In the genomic region with DNA sequence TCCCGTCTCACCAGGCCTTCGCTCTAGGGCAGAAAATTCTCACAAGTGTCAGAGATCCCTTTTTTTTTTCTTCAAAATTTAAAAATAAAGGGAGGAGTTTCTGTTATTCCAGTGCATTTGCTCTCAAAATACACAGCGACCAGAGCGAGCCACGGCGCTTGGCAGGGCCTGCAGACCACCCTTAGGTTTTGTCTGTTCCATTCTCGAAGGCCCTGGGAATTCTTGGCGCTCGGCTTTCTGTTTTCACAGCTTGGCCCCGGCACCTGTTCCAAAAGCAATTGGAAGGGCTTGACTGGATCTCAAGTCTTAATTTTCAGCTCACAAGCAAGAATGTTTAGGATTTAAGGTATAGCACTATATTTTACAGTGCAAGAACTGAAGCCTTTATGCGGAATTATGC, we compare ENCODE assay signal across 25 mouse cellular contexts. TPM values are rescaled to one million over a fixed set of nuclear protein-coding genes. Genes with fewer than 3 reads are reported as not detected.
DNase-seq lines count a peak whose midpoint lies in the region; ATAC-seq and TF ChIP-seq lines count a peak whose summit lies in the region.
"Had no signal": no experiment of that assay in that cellular context is flagged by ENCODE, and none has a peak within 500 bp of the region (broad histone marks: within the 10 kb centered on the region; RNA-seq: fewer than 3 reads in every experiment).

No protein-coding gene starts in this region.

- WGBS in embryonic facial prominence, embryonic 14.5 days: 70% methylated on average over 11 of the region's 11 CpGs
- WGBS in embryonic facial prominence, embryonic 10.5 days: 85% methylated on average over 11 of the region's 11 CpGs
- WGBS in forebrain, postnatal 0 days: 38% methylated on average over 11 of the region's 11 CpGs
- 90% methylated on average over 11 of the region's 11 CpGs for WGBS in forebrain, embryonic 10.5 days
- WGBS in midbrain, postnatal 0 days: 66% methylated on average over 11 of the region's 11 CpGs
- WGBS in midbrain, embryonic 14.5 days: 84% methylated on average over 11 of the region's 11 CpGs

- TF ChIP-seq CTCF in forebrain, postnatal 0 days (IDR thresholded peaks at IDR 0.05; ENCODE audit: low read depth): no peak
- no peak for TF ChIP-seq CTCF in midbrain, postnatal 0 days (IDR thresholded peaks at IDR 0.05)

- peak; percentile 84 to 91 for DNase-seq in cerebellum, postnatal 10 days
- no peak for DNase-seq in cerebellum, adult 11 months
- DNase-seq in embryonic facial prominence, embryonic 14.5 days (ENCODE audit: low spot score): peak; percentile 62
- no peak for DNase-seq in embryonic facial prominence, embryonic 10.5 days (ENCODE audit: low spot score)
- peak; percentile 31 for DNase-seq in forebrain, postnatal 0 days
- no peak for DNase-seq in forebrain, embryonic 10.5 days (ENCODE audit: extremely low spot score, low spot score)
- peak; percentile 29 for DNase-seq in midbrain, postnatal 0 days (ENCODE audit: low spot score)
- DNase-seq in midbrain, embryonic 14.5 days: no peak
- DNase-seq: adrenal gland, adult 8-10 months; adrenal gland, postnatal 36 days; B cell, adult 2 months; cerebellum, adult 18-20 months; embryo, embryonic 11 days; gastrocnemius, postnatal 10 days; heart, adult 18-20 months; heart, postnatal 10 days; heart, postnatal 4 days; kidney, adult 18-20 months had no signal

- H3K4me3 ChIP-seq in embryonic facial prominence, embryonic 14.5 days (ENCODE audit: low read depth, low read length): no peak overlapping the region
- no peak overlapping the region for H3K4me3 ChIP-seq in embryonic facial prominence, embryonic 10.5 days
- no peak overlapping the region for H3K4me3 ChIP-seq in forebrain, postnatal 0 days (ENCODE audit: low read depth, low read length)
- no peak overlapping the region for H3K4me3 ChIP-seq in forebrain, embryonic 10.5 days
- no peak overlapping the region for H3K4me3 ChIP-seq in midbrain, postnatal 0 days (ENCODE audit: low read depth, low read length)
- no peak overlapping the region for H3K4me3 ChIP-seq in midbrain, embryonic 14.5 days (replicated peaks; ENCODE audit: low read depth, low read length)
- H3K4me3 ChIP-seq: embryonic facial prominence, embryonic 12.5 days; heart, embryonic 10.5 days; hindbrain, embryonic 13.5 days; intestine, embryonic 15.5 days had no signal

- no peak overlapping the region for H3K27ac ChIP-seq in embryonic facial prominence, embryonic 14.5 days (replicated peaks; ENCODE audit: low read depth, low read length)
- H3K27ac ChIP-seq in embryonic facial prominence, embryonic 10.5 days (replicated peaks): no peak overlapping the region
- H3K27ac ChIP-seq in forebrain, postnatal 0 days (ENCODE audit: low read depth, low read length): no peak overlapping the region
- no peak overlapping the region for H3K27ac ChIP-seq in forebrain, embryonic 10.5 days
- H3K27ac ChIP-seq in midbrain, postnatal 0 days (ENCODE audit: low read depth, low read length): no peak overlapping the region
- no peak overlapping the region for H3K27ac ChIP-seq in midbrain, embryonic 14.5 days (replicated peaks; ENCODE audit: low read depth, low read length)
- H3K27ac ChIP-seq: embryonic facial prominence, embryonic 12.5 days; heart, embryonic 10.5 days; hindbrain, embryonic 13.5 days; intestine, embryonic 15.5 days had no signal

- no peak for ATAC-seq in embryonic facial prominence, embryonic 14.5 days (ENCODE audit: low read depth)
- no peak for ATAC-seq in forebrain, postnatal 0 days
- no peak for ATAC-seq in midbrain, postnatal 0 days (ENCODE audit: low FRiP score)
- ATAC-seq in midbrain, embryonic 14.5 days (ENCODE audit: low FRiP score, low TSS enrichment): no peak
- ATAC-seq: CD4-positive, CD25-positive, alpha-beta regulatory T cell, adult 4 months; intestine, embryonic 15.5 days had no signal

- no peak overlapping the region for H3K9ac ChIP-seq in embryonic facial prominence, embryonic 14.5 days (ENCODE audit: low read depth, low read length)
- no peak overlapping the region for H3K9ac ChIP-seq in forebrain, postnatal 0 days
- H3K9ac ChIP-seq in midbrain, postnatal 0 days (replicated peaks; ENCODE audit: low read length, poor library complexity, severe bottlenecking): no peak overlapping the region
- H3K9ac ChIP-seq in midbrain, embryonic 14.5 days (replicated peaks; ENCODE audit: low read length): no peak overlapping the region
- H3K9ac ChIP-seq: embryonic facial prominence, embryonic 12.5 days; hindbrain, embryonic 13.5 days; intestine, embryonic 15.5 days had no signal

- no peaks in the 10 kb centered on the region for H3K27me3 ChIP-seq in embryonic facial prominence, embryonic 14.5 days (replicated peaks; ENCODE audit: control insufficient read depth, insufficient read depth, low read length)
- no peaks in the 10 kb centered on the region for H3K27me3 ChIP-seq in embryonic facial prominence, embryonic 10.5 days (replicated peaks; ENCODE audit: low read depth, poor library complexity, severe bottlenecking)
- no peaks in the 10 kb centered on the region for H3K27me3 ChIP-seq in forebrain, postnatal 0 days (ENCODE audit: insufficient read depth, low read length)
- no peaks in the 10 kb centered on the region for H3K27me3 ChIP-seq in forebrain, embryonic 10.5 days (ENCODE audit: poor library complexity, severe bottlenecking)
- H3K27me3 ChIP-seq in midbrain, postnatal 0 days (ENCODE audit: insufficient read depth, low read length): no peaks in the 10 kb centered on the region
- H3K27me3 ChIP-seq in midbrain, embryonic 14.5 days (ENCODE audit: control insufficient read depth, insufficient read depth, low read length): no peaks in the 10 kb centered on the region
- H3K27me3 ChIP-seq: embryonic facial prominence, embryonic 12.5 days; hindbrain, embryonic 13.5 days; intestine, embryonic 15.5 days had no signal

- H3K36me3 ChIP-seq in embryonic facial prominence, embryonic 14.5 days (ENCODE audit: control insufficient read depth, insufficient read depth, low read length): no peaks in the 10 kb centered on the region
- no peaks in the 10 kb centered on the region for H3K36me3 ChIP-seq in embryonic facial prominence, embryonic 10.5 days (replicated peaks)
- no peaks in the 10 kb centered on the region for H3K36me3 ChIP-seq in forebrain, postnatal 0 days (ENCODE audit: insufficient read depth)
- no peaks in the 10 kb centered on the region for H3K36me3 ChIP-seq in forebrain, embryonic 10.5 days (replicated peaks)
- H3K36me3 ChIP-seq in midbrain, postnatal 0 days (ENCODE audit: insufficient read depth, low read length): no peaks in the 10 kb centered on the region
- H3K36me3 ChIP-seq in midbrain, embryonic 14.5 days (ENCODE audit: control insufficient read depth, insufficient read depth, low read length): no peaks in the 10 kb centered on the region
- H3K36me3 ChIP-seq: embryonic facial prominence, embryonic 12.5 days; G1E; heart, embryonic 10.5 days; hindbrain, embryonic 13.5 days; intestine, embryonic 15.5 days had no signal

- no peaks in the 10 kb centered on the region for H3K9me3 ChIP-seq in embryonic facial prominence, embryonic 14.5 days (ENCODE audit: control insufficient read depth, low read length)
- no peaks in the 10 kb centered on the region for H3K9me3 ChIP-seq in embryonic facial prominence, embryonic 10.5 days
- no peaks in the 10 kb centered on the region for H3K9me3 ChIP-seq in forebrain, postnatal 0 days (ENCODE audit: low read length)
- H3K9me3 ChIP-seq in forebrain, embryonic 10.5 days: no peaks in the 10 kb centered on the region
- H3K9me3 ChIP-seq in midbrain, postnatal 0 days (ENCODE audit: low read length): no peaks in the 10 kb centered on the region
- H3K9me3 ChIP-seq in midbrain, embryonic 14.5 days (ENCODE audit: control insufficient read depth, low read length): no peaks in the 10 kb centered on the region
- H3K9me3 ChIP-seq: embryonic facial prominence, embryonic 12.5 days; G1E; heart, embryonic 10.5 days; hindbrain, embryonic 13.5 days; intestine, embryonic 15.5 days had no signal

- no peak overlapping the region for H3K4me2 ChIP-seq in embryonic facial prominence, embryonic 14.5 days (ENCODE audit: low read depth, low read length)
- H3K4me2 ChIP-seq in forebrain, postnatal 0 days (ENCODE audit: low read depth): no peak overlapping the region
- H3K4me2 ChIP-seq in midbrain, postnatal 0 days (ENCODE audit: low read depth, low read length, poor library complexity, severe bottlenecking): no peak overlapping the region
- no peak overlapping the region for H3K4me2 ChIP-seq in midbrain, embryonic 14.5 days (ENCODE audit: low read length)
- H3K4me2 ChIP-seq: embryonic facial prominence, embryonic 12.5 days; hindbrain, embryonic 13.5 days; intestine, embryonic 15.5 days had no signal

- no peaks in the 10 kb centered on the region for H3K4me1 ChIP-seq in embryonic facial prominence, embryonic 14.5 days (ENCODE audit: control insufficient read depth, insufficient read depth, low read length)
- H3K4me1 ChIP-seq in embryonic facial prominence, embryonic 10.5 days: peaks cover 12% of the 10 kb centered on the region
- no peaks in the 10 kb centered on the region for H3K4me1 ChIP-seq in forebrain, postnatal 0 days (ENCODE audit: insufficient read depth)
- H3K4me1 ChIP-seq in forebrain, embryonic 10.5 days: peaks cover 18% of the 10 kb centered on the region
- H3K4me1 ChIP-seq in midbrain, postnatal 0 days (ENCODE audit: insufficient read depth, low read length): no peaks in the 10 kb centered on the region
- no peaks in the 10 kb centered on the region; the same call in 1 of the 2 replicates for H3K4me1 ChIP-seq in midbrain, embryonic 14.5 days (ENCODE audit: control insufficient read depth, insufficient read depth, low read length)
- H3K4me1 ChIP-seq: intestine, embryonic 15.5 days had no signal

RNA-seq across cellular contexts. Expression of gene Bmpr1b, which starts 39.8 kb away (rescaled TPM):
- polyA plus RNA-seq in embryonic facial prominence, embryonic 14.5 days (2014; fragmentation: Nextera tagmentation; extraction: Ambion mirVana): 7.1 and 9.1 TPM in 2 replicates
- 10.3 and 14.1 TPM in 2 replicates for polyA plus RNA-seq in embryonic facial prominence, embryonic 10.5 days (2016; fragmentation: Nextera tagmentation; extraction: Ambion mirVana)
- 7.4 and 9.3 TPM in 2 replicates for total RNA-seq in forebrain, postnatal 0 days (2014; rRNA removed)
- 2.4 and 3.0 TPM in 2 replicates for polyA plus RNA-seq in forebrain, postnatal 0 days (2015; fragmentation: Nextera tagmentation; extraction: Ambion mirVana)
- 9.2 and 10.9 TPM in 2 replicates for polyA plus RNA-seq in forebrain, embryonic 10.5 days (2016; fragmentation: Nextera tagmentation; extraction: Ambion mirVana)
- total RNA-seq in midbrain, postnatal 0 days (2014; rRNA removed): 7.9 and 9.6 TPM in 2 replicates
- polyA plus RNA-seq in midbrain, postnatal 0 days (2015; fragmentation: Nextera tagmentation; extraction: Ambion mirVana): 2.4 and 3.3 TPM in 2 replicates
- polyA plus RNA-seq in midbrain, embryonic 14.5 days (2014; fragmentation: Nextera tagmentation; extraction: Ambion mirVana): 2.9 and 4.2 TPM in 2 replicates
- total RNA-seq: common myeloid progenitor, adult 5-6 weeks had no signal
- polyA plus RNA-seq: CD4-positive, CD25-positive, alpha-beta regulatory T cell, adult 4 months; G1E had no signal

Comparison
In these comparisons a context has a peak if more than half of its experiments do, and no peak if none do; other contexts are left out.
1. DNase-seq: peak in cerebellum, postnatal 10 days (2 of 2), embryonic facial prominence, embryonic 14.5 days (single experiment), forebrain, postnatal 0 days (single experiment) and midbrain, postnatal 0 days (single experiment); none in cerebellum, adult 11 months (single experiment), embryonic facial prominence, embryonic 10.5 days (single experiment), forebrain, embryonic 10.5 days (single experiment) and midbrain, embryonic 14.5 days (single experiment).